Mouse (Mus musculus): Measurements from ENCODE around the gene Gstm6. TPM values are rescaled to one million over a fixed set of nuclear protein-coding genes. Genes with fewer than 3 reads are reported as not detected.
A peak's percentile ranks its signal among the peaks of the same experiment; 100 is the strongest.
"Not testable (repeated sequence)": the region's sequence is repeated elsewhere in the genome, so short reads cannot be mapped to it uniquely, and the experiment has no call there.

Gstm6 gene
- total RNA-seq, 2 experiments from 2014 or later, result 3.4 to 3.8 TPM

DNA sequence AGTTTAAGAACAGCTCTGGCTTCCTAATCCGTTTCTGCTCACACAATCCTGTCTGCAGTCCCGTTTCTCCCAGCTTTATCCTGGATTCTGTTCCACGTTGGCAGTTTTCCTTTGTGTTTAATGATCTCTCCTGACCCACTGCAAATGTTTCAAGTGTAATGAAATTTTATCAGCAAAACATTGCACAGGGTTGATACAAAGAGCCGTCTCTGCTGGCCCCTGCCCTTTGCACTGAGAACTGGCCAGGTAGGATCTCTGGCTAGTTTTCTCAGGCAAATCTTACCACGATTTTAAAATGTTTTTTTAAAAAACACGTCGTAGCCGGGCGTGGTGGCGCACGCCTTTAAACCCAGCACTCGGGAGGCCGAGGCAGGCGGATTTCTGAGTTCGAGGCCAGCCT, 26.9 kb downstream of the Gstm6 start:
- no peak for DNase-seq (ENCODE audit: low spot score in 2 of 2)

DNA sequence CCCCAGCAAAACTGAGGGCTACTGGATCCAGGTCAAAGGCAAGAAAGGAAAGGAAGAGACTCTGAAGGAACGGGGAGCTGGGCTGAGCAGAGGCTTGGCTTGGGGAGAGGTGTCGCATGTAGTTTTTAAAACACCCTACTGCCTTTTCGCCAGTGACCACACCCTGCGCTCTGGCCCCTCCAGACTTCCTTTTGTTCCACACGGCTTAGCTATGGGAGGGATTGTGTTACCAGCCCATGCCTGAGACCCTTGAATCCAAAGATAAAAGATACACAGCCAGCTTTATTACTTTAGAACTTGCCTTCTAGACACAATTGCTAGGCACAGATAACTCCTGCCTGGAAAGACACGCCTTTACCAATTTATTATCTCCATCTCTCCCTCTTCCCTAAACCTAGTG, 37.6 kb downstream of the Gstm6 start:
- intact Hi-C loops (cut with DNase I), result no loop called here
- no peak for DNase-seq (ENCODE audit: low spot score in 2 of 2)

More for the DNA sequence above, 26.9 kb downstream of the Gstm6 start:
- intact Hi-C loops (cut with DNase I), result loop anchor here (5.0 kb wide), 1 partner anchor 219 kb away; the partner anchor contains the start of gene Ahcyl1

DNA sequence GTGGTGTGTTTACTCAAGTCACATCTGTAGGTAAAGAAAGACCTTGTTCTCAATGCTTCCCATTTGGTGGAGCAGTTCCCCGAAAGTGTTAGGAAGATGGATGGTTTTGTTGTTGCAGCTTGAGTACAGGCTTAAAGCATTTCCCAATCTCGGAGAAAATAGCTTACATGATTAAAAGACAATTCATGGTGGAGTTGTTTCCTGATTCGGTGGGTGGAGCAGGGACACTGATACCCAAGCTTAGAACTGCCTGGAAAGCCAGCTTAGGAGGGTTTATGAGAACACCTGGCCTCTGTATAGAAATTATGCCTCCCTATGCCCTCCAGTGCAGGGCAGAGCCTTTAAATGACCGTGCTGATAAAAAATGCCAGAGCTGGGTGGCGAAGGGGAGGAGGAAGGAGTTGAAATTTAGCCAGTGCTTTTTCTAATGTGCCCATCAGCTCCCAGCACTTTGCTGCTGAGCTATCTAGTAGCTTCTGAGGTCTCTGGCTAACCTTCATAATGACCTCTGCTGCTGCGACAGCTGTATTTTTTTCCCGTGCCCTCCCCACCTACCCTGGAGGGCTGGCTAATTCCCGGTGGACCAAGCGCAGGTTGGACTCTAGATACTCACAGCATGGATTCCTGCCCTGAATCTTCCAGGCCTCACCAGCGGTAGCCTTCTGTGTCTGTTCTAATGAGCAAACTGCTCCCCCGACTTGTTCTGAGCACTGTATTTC, 42.4 kb downstream of the Gstm6 start:
- intact Hi-C loops (cut with DNase I), result no loop called here
- DNase-seq (ENCODE audit: low spot score in 2 of 2), result no peak

- intact Hi-C loops (cut with DNase I), result no loop called here
- DNase-seq (ENCODE audit: low spot score in 2 of 2), result no peak
Measured at GRCm38 (mm10) chr3:107898691-107899090, 44.9 kb downstream of the Gstm6 start.

- intact Hi-C loops (cut with DNase I), result no loop called here
- DNase-seq (ENCODE audit: low spot score in 2 of 2), result peak; percentile 86 to 87
Measured at GRCm38 (mm10) chr3:107895720-107896569, 47.6 kb downstream of the Gstm6 start, which contains the start of gene Gstm5. Gene Gstm5 (plus strand): TSS chr3:107895821.

DNA sequence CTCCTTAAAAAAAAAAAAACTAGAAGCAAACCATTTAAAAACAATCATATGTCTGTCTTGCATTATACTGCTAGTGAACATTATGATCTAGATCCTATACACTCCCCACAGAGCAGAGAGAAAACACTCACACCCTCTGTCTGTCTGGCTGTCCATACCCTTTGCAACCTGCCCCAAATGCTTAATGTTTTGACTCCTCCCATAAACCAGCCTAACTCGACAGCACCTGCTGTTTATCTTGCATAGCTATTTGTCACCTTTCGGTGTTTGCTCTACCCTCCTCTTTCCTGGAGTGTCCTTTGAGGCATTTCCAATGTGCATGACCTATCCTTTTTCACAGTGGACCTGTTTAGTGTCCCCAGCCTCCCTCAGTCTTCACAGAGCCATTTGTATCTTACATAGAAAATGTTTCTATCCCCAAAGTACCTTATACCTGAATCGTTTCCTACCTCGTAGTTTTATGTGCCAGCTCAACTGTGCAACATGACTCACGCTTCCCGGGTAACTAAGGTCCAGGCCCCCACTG, 48.3 kb downstream of the Gstm6 start:
- no peak for DNase-seq (ENCODE audit: low spot score in 2 of 2)

DNA sequence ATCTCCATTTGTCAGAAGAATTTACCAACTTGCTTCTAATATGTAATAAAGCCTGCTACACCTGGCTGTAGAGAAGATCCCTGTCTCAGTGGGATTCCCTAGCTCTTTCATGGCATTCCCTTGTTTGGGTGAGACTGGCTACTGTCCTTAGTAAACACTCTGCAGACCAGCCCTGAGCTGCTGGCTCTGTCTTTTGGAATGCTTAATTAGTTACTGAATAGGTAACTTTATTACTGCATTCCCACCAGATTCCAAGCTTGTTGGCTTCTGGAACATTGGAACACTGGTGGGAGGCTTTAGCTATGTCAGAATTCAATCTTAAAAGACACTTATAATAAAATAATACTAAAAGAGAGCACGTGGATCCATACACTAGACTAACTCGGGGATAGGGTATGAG, 54.3 kb downstream of the Gstm6 start:
- DNase-seq (ENCODE audit: low spot score in 2 of 2); intact Hi-C loops (cut with DNase I): not testable (repeated sequence)

More for the DNA sequence above, 48.3 kb downstream of the Gstm6 start:
- intact Hi-C loops (cut with DNase I), result no loop called here

Other genes with a start within 250 kb of the Gstm6 start
- gene Ahcyl1, start 247.2 kb downstream of the Gstm6 start, total RNA-seq (2021), result 100 to 1,000 TPM; 304 to 313 TPM
- 1 to 10 TPM; 9.5 to 9.9 TPM for gene Csf1, start 183.3 kb downstream of the Gstm6 start, total RNA-seq (2021)
- gene Eps8l3, start 66.5 kb downstream of the Gstm6 start, total RNA-seq (2021), result not detected
- 100 to 1,000 TPM; 182 to 200 TPM for gene Gstm5, start 47.9 kb downstream of the Gstm6 start, total RNA-seq (2021)
- gene Gstm7, start 11.9 kb downstream of the Gstm6 start, total RNA-seq (2021), result 10 to 100 TPM; 66.3 to 66.4 TPM
- gene Gstm3, start 25.5 kb upstream of the Gstm6 start, total RNA-seq (2021), result not detected
- gene Gstm2, start 42.7 kb upstream of the Gstm6 start, total RNA-seq (2021), result 1 to 10 TPM; 3.3 TPM
- gene Gstm1, start 74.2 kb upstream of the Gstm6 start, total RNA-seq (2021), result 10 to 100 TPM; 66.2 to 73.0 TPM
- gene Gstm4, start 101.1 kb upstream of the Gstm6 start, total RNA-seq (2021), result 10 to 100 TPM; 10.4 to 12.1 TPM
- gene Ampd2, start 142.9 kb upstream of the Gstm6 start, total RNA-seq (2021), result 10 to 100 TPM; 43.3 to 50.8 TPM
- not detected for gene Gnat2, start 149.0 kb upstream of the Gstm6 start, total RNA-seq (2021)
- gene Gnai3, start 202.4 kb upstream of the Gstm6 start, total RNA-seq (2021), result 10 to 100 TPM; 31.1 to 34.1 TPM
- 10 to 100 TPM; 19.7 to 21.0 TPM for gene Gpr61, start 211.1 kb upstream of the Gstm6 start, total RNA-seq (2021)
- 10 to 100 TPM; 55.3 to 57.7 TPM for gene Amigo1, start 242.6 kb upstream of the Gstm6 start, total RNA-seq (2021)

Measured in left cerebral cortex, postnatal 14 days (tissue).